Mouse (Mus musculus) lung, adult 2 months (tissue): Measurements from ENCODE around the gene Kmt2d.

Experiments used
- CTCF ChIP-seq: fragments of 200-500 bp; IDR thresholded peaks from 2 replicates; pipeline ENCODE4 v1.5.1; 2011; ENCODE audit warnings: mild to moderate bottlenecking, low read length, control low read depth; ENCODE audit not compliant: insufficient read depth
- POLR2A ChIP-seq: fragments of 200-500 bp; IDR thresholded peaks from 2 replicates; pipeline ENCODE4 v1.6.1; 2011; ENCODE audit warnings: low read depth, mild to moderate bottlenecking, control low read depth, low read length, borderline replicate concordance; ENCODE audit errors: extremely low read depth

DNA sequence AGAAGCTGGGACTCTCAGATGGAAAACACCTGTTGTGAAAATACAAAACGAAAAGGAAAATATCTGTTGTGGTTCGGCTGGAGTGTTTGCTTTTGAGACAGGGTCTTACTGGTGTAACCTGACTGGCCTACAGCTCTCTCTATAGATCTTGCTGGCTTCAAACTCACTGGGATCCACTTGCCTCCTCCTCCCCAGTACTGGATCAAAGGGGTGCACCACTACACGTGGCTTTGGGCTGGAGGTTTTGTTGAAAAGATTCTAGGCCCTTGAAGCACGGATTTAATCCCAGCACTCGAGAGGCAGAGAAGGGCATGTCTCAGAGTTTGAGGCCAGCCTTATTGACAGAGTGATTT, 10.6 kb upstream of the Kmt2d start:
- no peak for TF ChIP-seq CTCF
- no peak for TF ChIP-seq POLR2A
